In genomic region chr6:120011440-120011839, GRCm38 (mm10) we compare ENCODE assay signal across 13 mouse cellular contexts.
"Had no signal": no experiment of that assay in that cellular context is flagged by ENCODE, and none has a peak within 500 bp of the region (broad histone marks: within the 10 kb centered on the region; RNA-seq: fewer than 3 reads in every experiment).

No protein-coding gene starts in this region.

- H3K27ac ChIP-seq: kidney, postnatal 0 days; limb, embryonic 12.5 days; midbrain, embryonic 10.5 days; neural tube, embryonic 15.5 days had no signal

- H3K9me3 ChIP-seq: limb, embryonic 12.5 days; midbrain, embryonic 10.5 days; neural tube, embryonic 15.5 days had no signal

- H3K4me1 ChIP-seq: midbrain, embryonic 10.5 days; neural tube, embryonic 15.5 days had no signal

- H3K4me3 ChIP-seq: limb, embryonic 12.5 days; midbrain, embryonic 10.5 days; myocyte; neural tube, embryonic 15.5 days had no signal

- H3K36me3 ChIP-seq: limb, embryonic 12.5 days; midbrain, embryonic 10.5 days; neural tube, embryonic 15.5 days had no signal

- H3K4me2 ChIP-seq: limb, embryonic 12.5 days; neural tube, embryonic 15.5 days had no signal

- ATAC-seq: intestine, postnatal 0 days had no signal

- DNase-seq: kidney, adult 8-10 months; kidney, postnatal 36 days; midbrain, embryonic 14.5 days; right cerebral cortex, adult 18-20 months; right cerebral cortex, postnatal 25 days; thymus, adult 18-20 months; thymus, postnatal 14 days had no signal

- H3K27me3 ChIP-seq: limb, embryonic 12.5 days; neural tube, embryonic 15.5 days had no signal

- H3K9ac ChIP-seq: limb, embryonic 12.5 days; neural tube, embryonic 15.5 days had no signal
